Mouse (Mus musculus): Measurements from ENCODE around the gene Cdk15.

Gene Cdk15

DNA sequence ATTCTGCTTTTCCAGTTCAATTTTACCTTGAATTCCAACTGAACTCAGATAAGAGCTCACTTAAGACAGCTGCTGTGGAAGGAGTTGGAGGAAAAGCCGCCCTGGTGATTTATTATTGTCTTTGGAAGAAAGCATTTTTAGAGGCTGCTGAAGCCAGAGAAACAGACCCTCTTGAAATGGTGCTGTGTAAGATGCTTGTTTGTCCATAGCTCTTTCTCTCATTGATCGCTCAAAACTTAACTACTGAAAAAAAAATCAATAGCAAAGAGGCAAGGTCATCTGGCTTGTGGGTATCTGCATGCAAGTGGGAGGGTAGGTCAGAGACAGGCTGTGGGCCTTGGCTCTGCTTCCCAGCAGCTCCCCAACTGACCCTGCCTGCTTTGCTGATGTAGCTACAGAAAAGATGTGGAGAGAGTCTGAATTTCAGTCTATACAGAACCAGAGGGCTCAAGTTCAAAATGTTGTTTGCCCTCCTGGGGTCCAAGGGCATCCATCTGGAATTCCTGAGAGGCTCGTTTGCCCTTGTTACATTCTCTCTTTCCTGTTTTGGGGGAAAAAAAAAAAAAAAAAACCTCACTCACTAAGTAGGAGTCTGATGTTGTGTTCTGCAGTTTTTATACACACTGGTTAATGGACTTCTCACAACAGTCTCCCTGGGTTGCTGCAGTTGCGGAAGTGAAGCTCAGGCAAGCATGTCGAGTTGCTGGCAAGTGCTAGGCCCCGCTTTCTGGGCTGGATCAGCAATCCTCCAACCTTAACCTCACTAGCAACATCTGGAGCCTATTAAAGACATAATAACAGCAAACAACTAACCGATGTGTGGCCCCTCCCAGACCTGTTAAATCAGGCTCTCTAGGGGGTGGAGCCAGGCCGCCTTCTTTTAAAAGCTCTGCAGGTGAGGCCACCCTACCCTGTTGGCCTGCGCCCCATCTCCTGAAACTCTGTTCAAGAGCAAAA, 65.5 kb downstream of the Cdk15 start:
- DNase-seq (ENCODE audit: low spot score in 2 of 2): no peak

DNA sequence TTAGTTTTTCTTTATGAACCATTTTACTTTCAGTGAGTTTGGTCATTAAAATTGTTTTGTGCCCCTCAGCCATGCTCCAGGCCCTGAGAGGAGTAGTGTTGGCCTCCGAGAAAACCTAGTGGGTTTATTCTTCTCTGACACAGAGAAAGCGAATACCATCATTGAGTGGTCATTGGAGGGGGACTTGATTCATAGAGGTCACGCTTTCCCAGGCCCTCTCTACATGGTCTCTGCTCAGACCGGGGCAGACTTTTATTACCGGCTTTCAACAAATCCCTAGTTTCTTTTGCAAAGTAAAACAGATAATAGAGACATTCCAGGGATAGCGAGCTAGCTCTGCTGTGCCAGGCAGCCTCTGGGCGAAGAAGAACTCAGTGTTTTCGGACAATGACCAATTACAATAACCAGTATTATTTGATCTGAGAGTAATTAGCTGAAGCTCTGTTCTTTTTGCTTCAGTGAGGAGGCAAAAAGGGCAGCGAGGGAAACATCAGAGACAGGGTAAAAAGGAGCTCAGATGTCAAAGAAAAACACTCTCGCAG, 70.2 kb downstream of the Cdk15 start:
- no peak for DNase-seq (ENCODE audit: low spot score in 2 of 2)

DNA sequence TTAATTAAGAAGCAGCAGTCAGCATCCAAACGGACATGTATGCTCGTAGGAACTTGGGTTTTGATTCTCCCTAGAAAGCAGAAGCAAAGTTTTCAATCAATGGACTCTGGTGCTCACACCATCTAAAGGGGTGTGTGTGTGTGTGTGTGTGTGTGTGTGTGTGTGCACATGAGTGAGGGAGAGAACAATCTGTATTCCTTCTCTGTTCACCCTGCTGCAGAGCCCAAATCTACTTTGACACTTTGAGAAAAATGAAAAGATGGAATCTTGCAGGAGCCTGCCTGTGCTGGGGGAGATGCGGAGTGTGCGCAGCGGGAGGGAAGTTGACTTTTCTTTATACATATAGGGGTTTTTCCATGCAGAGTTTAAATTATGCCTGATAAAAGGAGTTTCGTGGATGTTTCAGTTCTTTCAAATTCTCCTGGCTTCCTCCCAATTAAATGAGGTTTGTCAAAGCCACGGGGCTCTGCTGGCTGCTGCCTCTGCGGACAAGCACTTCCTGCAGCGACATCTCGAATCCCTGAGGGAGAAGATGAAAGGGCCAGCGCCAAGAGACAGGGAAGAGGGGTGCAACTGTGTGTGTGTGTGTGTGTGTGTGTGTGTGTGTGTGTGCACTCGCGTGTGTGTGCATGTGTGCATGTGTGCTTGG, 76.2 kb downstream of the Cdk15 start:
- DNase-seq (ENCODE audit: low spot score in 2 of 2): no peak

DNA sequence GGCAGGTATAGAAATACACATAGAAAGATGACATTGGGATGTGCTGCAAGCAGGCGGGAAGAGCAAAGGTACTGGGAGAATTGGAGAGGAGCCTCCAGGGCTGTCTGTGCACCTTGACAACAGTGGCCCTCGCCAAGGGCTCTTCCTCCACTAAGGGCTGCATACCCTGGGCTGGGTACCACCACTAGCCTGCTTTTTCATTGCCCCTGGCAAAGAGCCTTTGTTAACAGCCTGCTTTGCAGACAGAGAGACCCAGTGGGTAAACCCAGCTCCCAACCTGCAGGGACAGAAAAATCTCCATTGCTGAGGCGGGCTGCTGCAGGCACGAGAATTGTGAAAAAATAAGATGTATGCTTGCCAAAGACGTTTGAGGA, 76.7 kb downstream of the Cdk15 start:
- DNase-seq (ENCODE audit: low spot score in 2 of 2): no peak

DNA sequence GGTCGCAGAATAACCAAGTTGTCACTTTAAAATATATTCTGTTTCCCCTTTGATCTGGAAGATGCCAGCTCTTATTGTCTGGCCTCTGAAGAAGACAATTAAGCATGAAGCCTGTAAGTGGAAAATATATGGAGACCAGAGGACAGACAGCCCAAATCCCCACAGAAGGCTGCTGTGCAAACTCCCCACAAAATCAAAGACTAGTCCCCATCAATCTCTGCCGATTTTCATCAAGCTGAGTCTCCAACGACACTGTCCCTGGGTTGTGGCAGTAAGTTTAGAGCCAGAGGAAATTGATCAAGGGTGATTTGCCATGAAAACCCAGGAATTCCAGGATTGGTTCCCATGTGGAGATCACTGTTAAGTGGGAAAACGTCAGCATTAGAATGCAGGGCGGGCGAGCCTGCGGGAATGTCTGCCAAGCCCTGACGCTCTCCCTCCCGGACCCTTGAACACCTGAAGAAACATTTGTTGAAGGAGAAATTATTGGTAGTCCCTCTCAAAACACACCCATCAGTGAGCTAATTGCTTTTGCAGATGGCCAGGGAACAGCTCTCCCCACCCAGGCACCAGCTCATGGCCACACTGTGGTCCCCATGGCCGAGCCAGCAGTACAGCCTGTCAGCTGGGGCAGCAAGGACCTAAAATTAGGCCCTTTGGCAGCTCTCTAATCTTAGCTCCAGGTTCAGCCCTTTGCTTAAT, 77.3 kb downstream of the Cdk15 start:
- no peak for DNase-seq (ENCODE audit: low spot score in 2 of 2)

DNA sequence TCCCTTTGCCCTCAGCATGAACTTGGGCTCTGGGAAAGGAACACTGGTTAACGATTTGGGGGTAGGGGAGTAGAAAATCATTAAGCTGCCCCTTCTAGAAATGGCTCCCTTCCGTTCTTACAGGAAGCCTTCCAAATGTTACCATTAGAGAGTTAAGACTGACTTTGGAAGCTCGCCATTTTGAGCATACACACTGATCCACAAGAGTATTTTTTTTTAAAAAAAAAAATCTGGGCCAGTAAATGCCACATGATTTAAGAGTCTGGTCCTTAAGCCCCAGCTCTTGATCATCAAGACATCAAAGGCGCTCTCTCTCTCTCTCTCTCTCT, 77.8 kb downstream of the Cdk15 start:
- DNase-seq (ENCODE audit: low spot score in 2 of 2): no peak

DNA sequence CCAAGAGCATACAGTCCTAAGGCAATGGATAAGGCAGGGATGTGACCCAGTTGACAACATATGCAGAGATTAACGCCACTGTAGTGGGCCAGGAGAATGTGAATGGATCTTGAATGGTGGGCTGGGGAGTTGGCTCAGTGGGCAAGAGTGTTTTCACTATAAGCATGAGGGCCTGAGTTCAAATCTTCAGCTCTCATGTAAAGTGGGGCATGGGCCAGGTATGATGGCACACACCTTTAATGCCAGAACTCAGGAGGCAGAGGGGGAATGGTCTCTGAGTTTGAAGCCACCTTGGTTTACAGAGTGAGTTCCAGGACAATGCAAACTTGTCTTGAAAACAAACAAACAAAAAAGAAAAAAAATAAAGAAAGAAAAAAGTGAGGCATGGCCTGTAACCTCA, 79.5 kb downstream of the Cdk15 start:
- DNase-seq (ENCODE audit: low spot score in 2 of 2): no peak

DNA sequence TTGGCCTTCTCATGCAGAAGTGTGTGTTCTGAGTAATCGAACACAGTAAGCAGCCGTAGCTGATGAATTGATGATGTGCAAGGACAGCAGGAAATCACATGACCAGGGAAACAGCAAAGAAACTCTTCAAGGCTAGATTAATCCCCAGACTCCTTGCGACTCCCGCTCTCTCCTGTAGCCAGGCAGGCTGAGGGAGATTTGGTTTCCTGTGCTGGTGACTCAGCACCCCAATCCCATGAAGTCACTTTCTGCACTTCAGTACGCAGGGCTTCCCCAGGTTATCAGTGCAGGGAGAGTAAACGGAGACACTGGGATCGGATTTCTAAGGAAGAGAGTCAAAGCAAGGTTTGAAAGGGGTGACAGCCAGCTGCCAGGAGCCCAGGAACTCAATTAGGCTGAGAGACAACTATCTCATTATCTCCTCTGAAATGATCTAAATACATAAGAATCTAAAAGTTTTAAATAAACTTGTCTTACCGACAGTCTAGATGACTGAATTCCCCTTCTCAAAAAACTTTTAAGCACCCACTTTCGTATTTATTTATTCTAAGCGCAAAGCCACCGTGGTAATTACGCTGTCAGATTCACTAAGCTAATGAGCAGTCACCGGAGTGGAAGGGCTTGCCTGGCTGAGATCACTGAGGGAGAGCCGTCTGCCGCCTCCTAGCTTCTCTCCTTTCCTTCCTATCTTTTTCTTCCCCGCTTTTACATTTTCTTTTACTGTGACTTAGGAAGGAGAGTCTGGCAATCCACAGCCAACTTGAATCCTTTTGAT, 84.3 kb downstream of the Cdk15 start:
- no peak for DNase-seq (ENCODE audit: low spot score in 2 of 2)

DNA sequence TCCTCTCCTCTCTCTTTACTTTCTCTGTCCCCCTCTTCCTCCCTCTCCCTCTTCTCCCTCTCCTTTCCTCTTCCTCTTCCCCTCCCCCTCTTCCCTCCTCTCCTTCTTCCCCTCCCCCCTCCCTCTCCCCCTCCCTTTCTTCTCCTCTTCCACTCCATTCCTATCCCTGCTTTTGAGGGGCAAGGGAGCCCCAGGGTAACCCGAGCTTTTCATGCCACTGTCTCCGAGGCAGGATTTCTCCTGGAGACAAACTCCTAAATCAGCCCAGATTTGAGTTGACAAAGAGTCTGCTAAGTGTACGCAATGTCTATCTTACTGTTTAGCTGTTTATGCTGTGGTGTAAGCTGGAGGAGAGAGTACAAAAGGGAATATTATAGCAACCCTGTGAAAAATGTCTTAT, 85.0 kb downstream of the Cdk15 start:
- no peak for DNase-seq (ENCODE audit: low spot score in 2 of 2)

DNA sequence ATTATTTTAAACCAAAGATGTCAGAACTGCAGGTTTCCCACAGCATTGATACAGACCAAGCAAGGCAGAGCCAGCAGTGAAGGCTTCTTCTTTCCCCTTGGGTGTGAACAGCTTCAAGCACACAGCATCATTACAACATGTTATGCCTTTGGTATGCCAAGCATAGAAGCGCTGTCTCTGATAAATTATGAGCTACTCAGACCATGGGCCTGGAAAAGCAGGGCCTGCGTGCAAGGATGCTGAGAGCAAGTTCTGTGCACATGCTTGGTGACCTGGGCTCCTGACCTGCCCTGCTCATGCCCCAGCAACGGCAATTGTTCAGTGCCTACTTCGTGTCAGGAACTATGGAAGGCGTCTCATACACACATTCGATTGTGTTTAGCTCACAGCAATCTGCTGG, 85.4 kb downstream of the Cdk15 start:
- DNase-seq (ENCODE audit: low spot score in 2 of 2): no peak

DNA sequence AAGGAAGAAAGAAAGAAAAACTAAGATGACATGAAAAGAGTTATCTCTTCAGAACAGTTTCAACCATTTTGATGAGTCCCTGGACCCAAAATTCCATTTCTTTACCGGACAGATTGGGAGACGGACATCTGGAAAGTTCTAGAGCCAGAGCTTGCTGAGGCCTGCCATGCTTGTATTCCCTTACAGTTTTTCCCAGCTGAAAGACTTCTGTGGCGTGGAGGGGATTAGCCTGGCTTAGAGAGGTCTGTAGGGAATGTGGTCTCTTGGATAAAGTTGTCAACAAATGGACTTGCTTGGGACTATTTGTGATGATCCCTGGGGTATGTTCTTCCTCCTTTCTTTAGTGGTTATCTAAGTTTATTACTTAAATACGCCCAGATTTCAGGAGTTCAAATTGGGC, 96.0 kb downstream of the Cdk15 start:
- DNase-seq (ENCODE audit: low spot score in 2 of 2): no peak

DNA sequence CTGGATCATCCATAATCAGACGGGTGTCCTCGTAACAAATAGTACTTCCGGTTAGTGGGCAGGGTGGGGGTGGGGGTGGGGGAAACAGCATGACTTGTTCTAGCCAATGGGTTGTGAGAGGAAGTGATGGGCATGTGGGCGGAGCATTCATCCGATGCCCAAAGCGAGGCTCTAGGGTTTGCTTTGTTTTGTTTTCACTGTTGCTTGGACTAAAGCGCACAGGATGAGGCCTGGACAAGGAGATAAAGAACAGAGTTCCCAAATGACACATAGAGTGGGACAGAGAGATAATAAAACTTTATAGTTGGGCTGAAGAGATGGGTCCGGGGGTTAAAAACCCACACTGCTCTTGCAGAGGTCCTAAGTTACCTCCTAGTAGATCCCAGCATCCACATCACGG, 98.7 kb downstream of the Cdk15 start:
- no peak for DNase-seq (ENCODE audit: low spot score in 2 of 2)

DNA sequence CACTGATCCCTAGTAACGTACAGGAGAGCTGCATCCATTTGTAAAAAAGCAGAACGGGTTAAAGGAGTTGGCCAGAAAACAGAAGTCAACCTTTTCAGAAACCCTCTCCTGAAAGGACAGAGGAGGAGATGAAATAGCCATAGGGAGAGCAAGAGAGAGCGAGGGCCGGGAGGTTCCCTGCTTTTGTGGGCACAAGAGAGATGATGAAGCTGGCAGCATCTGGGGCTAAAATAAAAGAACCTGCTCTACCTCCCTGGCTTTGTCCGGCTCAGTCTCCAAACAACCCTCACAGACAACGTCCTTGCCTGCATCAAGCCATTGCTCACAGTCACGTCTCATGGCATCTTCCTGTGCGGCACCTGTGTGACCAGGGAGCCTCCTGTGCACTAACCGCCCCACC, 102.4 kb downstream of the Cdk15 start:
- DNase-seq (ENCODE audit: low spot score in 2 of 2): no peak

DNA sequence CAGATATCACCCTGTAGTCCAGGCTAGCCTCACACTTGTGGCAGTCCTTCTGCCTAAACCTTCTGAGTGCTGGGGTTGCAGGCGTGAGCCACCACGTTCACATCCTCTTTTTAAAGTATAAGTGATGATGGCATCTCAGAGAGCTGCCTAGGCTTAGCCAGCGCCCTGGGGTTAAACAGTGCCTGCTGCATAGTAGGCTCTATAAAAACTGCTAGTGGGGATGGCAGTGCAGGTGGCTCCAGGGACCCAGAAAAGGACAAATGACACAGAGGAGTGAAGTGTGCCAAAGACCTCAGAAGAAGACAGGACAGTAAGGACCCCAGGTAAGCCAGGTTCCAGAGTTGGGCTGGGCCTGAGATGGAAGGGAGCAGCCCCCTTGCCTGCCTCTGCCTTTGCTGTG, 104.1 kb downstream of the Cdk15 start:
- no peak for DNase-seq (ENCODE audit: low spot score in 2 of 2)

DNA sequence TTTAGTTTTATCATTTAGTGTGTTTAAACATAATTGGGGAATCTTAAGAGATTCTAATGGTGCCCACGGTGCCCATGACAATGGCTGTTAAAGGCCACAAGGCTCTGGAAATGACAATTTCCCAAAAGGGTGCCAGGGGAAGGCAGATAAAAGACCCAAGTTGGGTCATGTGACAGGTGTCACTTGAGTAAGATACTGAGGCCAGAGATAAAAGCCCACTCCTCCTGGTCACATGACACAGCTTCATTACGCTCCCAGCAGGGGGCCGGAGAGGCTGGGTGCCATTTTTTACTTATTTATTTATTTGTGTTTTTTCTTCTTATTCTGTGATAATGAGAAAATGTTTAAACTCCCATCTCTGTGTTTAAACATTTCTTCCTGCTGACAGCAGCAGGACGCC, 104.8 kb downstream of the Cdk15 start:
- no peak for DNase-seq (ENCODE audit: low spot score in 2 of 2)

DNA sequence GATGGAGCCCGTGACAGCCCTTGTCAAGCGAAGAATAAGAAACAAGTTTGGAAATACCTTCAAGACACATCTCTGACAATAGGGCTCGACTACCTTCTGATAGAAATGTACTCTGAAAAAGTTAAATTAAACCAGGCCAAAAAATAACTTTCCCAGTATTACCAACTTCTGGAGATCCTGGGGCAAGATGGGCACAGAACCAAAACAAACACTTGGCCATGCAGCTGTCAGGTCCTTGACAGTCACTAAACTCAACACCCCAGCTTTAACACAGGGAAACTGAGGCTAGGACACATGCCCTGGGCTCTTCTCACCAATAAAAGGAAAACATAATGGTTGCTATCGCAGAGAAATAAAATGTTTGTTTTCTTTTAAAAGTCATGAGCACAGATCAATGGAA, 105.3 kb downstream of the Cdk15 start:
- no peak for DNase-seq (ENCODE audit: low spot score in 2 of 2)

DNA sequence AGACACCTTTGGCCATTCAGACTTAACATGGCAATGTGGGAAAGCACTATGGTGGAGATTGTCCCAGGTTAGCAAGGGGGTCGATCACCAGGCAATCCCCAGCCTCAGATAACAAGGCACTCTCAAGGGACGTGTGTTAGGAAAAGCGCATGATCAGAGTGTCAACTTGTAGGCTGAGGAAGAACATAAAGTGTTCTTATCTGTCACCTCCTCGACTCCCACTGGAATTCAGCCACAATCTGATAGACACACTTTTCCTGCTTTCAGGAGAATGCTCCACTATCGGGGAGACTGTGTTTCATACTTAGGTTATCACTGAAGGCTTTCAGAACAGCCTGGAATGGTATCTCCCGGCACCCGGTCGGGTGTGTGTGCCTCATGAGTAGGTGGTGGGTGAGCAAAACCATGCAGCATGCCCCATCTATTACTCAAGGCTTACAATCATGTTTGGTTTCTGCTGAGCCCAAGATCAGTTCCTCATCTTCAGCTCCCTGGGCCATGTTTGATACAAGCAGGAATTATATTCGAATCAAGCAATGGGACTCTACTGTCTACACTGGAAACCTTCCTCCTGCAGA, 107.8 kb downstream of the Cdk15 start:
- no peak for DNase-seq (ENCODE audit: low spot score in 2 of 2)

DNA sequence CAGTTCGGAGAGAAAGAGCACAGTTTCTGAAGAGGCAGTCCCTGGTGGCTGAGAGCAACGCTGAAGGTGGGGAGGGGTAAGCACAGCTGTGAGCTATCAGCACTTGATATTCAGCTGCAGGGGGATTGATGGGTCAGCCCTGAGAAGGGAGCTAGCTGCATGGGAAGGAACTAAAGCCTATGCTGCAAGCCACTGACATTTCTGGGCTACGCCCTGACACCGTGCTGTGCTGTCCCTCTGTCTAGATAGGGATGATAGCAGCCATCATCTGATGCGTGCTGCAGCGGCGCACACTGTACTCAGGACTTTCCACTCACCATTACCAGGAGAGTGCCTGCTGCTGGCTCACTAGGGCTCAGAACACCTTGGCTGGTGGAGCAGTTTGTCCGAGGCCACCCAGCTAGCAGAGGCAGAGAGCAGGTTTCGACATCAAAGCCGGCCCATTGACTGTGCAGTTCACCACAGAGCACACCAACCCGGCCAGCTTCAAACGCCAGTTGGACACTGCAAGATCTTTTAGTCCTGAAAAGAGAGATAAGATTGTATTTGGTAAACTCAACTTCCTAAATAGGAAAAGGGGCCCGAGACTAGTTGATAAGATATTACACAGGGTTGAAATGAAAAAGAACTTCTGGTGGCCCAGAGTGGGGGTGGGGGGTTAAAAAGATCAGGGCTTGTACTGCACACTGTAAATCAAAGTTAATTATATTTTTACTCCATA, 111.4 kb downstream of the Cdk15 start:
- no peak for DNase-seq (ENCODE audit: low spot score in 2 of 2)

DNA sequence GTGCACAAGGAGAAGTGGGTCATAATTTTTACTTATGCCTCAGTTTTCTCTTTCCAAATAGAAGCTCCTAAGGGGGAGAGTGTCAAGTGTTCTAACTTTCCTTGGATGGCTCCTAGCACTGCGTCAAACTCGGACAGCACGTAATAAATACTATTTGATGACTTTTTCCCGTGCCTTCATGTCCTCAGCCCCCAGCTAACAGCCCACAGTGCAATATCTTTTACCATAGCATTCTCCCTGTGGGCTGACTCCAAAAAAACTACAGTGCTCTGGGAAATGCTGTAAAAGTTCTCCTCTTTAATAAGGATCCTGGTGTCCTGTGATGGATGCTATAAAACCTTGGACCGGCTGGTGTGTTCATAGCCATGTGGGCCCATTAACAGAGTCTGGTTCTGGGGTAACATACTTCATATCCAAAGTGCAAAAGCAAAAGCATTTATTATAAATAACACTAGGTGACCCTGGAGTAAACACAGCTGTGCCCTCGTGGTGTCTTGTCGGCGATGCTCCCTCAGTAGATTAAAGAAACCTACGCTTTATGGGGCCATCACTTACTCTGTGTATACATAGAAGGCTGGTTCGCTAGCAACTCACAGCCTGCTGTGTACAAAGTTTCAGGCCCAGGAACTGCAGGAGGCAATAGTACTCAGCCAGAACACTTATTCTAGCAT, 112.1 kb downstream of the Cdk15 start:
- no peak for DNase-seq (ENCODE audit: low spot score in 2 of 2)

DNA sequence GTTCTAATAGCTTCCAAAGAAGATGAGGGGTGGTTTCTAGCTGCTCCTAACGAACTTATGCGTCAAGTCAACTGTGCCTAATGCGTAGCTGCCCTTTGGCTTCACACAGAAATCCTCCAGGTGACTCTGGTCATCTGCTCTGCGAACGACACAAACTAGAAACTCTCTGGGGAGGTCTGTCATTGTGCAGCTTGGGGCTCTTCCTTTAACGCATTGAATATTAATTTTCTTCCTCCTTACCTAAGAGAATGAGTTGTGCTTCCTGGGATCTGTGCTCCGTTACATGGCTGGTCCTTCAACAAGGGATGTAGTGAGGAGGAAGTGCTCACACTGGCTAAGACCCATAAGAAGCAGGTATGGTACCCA, 112.6 kb downstream of the Cdk15 start:
- DNase-seq (ENCODE audit: low spot score in 2 of 2): no peak
